Mouse (Mus musculus) layer of hippocampus, postnatal 14 days (tissue): ENCODE results near the gene Gm10681. TPM values are rescaled to one million over a fixed set of nuclear protein-coding genes. Genes with fewer than 3 reads are reported as not detected.
"Not testable (repeated sequence)": the region's sequence is repeated elsewhere in the genome, so short reads cannot be mapped to it uniquely, and the experiment has no call there.

ENCODE experiments used
- DNase-seq, 2 experiments: peaks; one replicate each; pipeline ENCODE4 v3.0.0; 2021 to 2022; ENCODE audit warnings: low spot score in 2 of 2, mixed read lengths in 1 of 2
- total RNA-seq, 2 experiments: library from RNA; stranded (reverse); gene quantifications; 2 replicates each; pipeline ENCODE4 v1.2.3; 2021

Gm10681 gene
- total RNA-seq, 2 experiments from 2014 or later, result not detected

DNA sequence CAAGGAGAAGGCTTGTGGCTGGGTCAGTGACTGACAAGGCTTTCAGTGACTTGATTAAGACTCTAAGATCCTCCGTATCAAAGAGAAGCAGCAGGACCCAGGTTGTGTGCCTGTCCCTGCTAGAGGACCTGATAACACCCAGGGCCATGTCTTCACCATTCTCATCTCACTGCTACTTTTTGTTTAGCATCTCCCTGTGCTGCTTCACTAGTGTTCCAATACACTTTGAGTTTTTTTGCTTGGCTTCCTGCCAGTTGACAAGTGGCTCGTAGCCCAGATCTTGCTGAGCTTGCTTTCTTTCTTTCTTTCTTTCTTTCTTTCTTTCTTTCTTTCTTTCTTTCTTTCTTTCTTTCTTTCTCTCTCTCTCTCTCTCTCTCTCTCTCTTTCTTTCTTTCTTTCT, 65.8 kb downstream of the Gm10681 start:
- DNase-seq, result not testable (repeated sequence)

GRCm38 (mm10) chr3:98510414-98510813, 78.2 kb downstream of the Gm10681 start, which contains the start of gene Hsd3b4:
Gene Hsd3b4 (minus strand): TSS chr3:98510514.
- DNase-seq, result not testable (repeated sequence)

- not testable (repeated sequence) for DNase-seq
Measured at GRCm38 (mm10) chr3:98507229-98507628, 81.4 kb downstream of the Gm10681 start.

Other genes with a start within 250 kb of the Gm10681 start
- gene Phgdh, start 248.8 kb downstream of the Gm10681 start, total RNA-seq, result 10 to 100 TPM; 62.8 to 72.3 TPM
- gene Zfp697, start 206.3 kb downstream of the Gm10681 start, total RNA-seq, result 10 to 100 TPM; 25.7 to 26.9 TPM
- gene Gm4450, start 131.7 kb downstream of the Gm10681 start, total RNA-seq, result not detected
- gene Hsd3b4, start 78.3 kb downstream of the Gm10681 start, total RNA-seq, result not detected
- gene Hsd3b5, start 41.4 kb upstream of the Gm10681 start, total RNA-seq, result not detected
- gene Hsd3b2, start 135.7 kb upstream of the Gm10681 start, total RNA-seq, result under 1 TPM in 1 of 2 experiments, not detected in 1; 0.09 TPM
- gene Hsd3b3, start 174.3 kb upstream of the Gm10681 start, total RNA-seq, result not detected
- not detected for gene Hsd3b6, start 225.6 kb upstream of the Gm10681 start, total RNA-seq